Mouse (Mus musculus): ENCODE measurements around the gene Sema7a.
A peak's percentile ranks its signal among the peaks of the same experiment; 100 is the strongest.

Sema7a gene

DNA sequence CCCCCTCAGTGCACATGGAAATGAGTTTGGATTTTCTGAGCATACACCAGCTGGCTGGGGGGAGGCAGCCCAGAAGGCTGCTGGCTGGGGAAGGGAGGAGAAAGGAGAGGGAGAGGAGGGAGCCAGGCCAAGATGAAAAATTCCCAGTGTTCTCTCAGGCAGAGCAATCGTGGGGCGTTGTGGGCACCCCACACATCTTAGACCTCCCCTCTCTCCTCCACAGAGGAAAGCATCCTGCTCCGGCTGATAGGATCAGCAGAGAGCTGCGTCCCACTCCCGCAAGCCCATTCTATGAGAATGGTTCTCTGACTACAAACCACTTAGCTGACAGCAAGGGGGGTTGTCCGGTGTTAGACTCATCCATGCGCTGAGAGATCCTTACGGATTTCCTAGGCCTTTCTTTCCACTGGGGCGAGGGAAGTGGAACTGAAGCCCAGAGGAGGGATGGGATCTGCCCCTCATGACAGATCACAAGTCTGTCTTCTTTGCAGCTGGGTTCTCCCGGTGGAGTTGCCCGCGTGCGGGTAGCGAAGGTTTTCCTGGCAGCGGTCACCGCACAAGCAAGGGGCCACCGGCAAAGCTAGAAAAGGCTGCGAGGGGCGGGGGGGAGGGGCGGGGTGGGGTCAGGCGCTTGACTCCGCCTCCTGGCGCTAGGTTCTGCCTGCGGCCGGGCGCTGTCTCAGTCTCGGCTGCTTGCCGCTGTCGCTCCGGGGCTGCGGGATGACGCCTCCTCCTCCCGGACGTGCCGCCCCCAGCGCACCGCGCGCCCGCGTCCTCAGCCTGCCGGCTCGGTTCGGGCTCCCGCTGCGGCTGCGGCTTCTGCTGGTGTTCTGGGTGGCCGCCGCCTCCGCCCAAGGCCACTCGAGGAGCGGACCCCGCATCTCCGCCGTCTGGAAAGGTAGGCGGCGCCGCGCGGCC lies at the start of gene Sema7a:
Sema7a (plus strand) TSS at position 682 of the 918 bp plus-strand sequence.
- peak; percentile 81 for DNase-seq

DNA sequence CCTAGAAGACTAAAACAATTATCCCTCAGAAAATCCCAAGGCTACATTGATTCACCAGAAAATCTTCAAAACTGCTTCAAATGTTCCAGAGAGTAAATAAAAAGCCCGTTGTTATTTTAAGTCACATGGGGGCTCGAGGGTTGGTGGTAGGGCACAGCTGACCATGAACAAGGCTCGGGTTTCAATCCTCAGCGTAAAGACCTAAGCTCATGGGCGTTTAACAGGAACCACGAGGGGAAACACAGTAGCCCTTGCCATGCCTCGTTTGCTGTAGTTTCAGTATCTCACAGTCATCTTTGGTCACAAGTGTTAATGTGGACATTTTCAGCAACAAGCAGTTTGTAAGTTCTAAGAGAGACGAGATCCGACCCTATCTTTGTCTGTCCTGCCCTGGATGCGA lies 39.4 kb upstream of the Sema7a start:
- no peak for DNase-seq

DNA sequence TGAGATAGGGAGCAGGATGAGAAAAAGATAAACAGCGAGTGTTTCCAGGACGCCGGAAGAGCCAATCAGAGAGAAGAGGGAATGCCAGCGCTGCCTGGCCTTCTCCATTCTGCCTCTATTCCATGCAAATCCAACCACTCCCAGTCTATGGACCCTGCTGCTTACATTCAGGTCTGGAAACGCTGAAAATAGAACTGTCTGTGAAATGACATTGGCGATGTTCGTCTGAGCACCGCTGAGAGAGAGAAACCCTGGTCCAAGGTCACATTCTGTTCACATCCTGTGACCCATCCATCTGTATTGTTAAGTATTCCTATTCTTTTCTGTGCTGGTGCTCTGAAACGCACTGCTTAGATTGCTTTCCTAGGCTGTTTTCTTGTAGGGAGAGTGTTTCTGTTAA lies 38.7 kb upstream of the Sema7a start:
- no peak for DNase-seq

GRCm38 (mm10) chr9:57901601-57902000 lies 38.3 kb upstream of the Sema7a start:
- DNase-seq, result no peak

DNA sequence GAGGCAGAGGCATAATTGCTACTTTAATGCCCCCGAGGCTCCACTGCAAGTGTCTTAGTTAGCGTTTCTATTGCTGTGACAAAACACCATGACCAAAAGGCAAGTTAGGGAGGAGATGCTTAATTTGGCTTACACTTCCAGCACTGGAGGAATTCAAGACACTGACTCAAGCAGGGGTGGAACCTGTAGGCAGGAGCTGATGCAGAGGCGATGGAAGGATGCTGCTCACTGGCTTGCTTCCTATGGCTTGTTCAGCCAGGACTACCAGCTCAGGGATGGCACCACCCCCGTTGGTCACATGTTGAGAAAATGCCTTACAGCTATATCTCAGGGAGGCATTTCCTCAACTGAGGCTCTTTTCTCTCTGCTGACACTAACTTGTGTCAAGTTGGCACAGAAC lies 37.8 kb upstream of the Sema7a start:
- DNase-seq, result peak; percentile 21

DNA sequence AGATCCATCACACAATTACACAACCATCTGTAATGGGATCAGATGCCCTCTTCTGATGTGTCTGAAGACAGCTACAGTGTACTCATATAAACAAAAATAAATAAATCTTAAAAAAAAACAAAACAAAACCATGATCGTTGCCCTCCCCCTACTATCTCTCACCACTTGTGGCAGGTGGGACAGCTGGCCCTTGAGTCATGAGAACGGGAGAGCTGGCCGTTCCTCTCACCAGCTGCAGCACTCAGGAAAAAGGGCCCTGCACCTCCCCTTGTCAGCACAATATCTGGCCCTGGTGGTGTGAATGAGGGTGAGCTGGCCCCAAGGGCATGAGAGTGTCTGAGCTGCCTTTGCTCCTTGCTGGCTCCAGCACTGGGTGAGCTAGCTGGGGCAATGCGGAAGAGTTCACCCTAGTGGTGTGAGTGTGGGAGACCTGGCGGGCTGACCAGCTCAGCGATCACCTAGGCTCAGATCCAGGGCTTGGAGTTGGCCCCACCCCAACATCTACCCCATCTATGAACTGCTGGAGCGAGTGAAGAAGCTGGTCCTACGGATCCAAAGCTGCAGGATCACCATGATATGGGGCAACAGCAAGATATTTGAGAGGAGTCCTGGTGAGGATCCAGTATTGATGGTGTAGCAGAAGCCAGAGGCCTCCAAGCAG lies 36.2 kb upstream of the Sema7a start:
- no peak for DNase-seq

DNA sequence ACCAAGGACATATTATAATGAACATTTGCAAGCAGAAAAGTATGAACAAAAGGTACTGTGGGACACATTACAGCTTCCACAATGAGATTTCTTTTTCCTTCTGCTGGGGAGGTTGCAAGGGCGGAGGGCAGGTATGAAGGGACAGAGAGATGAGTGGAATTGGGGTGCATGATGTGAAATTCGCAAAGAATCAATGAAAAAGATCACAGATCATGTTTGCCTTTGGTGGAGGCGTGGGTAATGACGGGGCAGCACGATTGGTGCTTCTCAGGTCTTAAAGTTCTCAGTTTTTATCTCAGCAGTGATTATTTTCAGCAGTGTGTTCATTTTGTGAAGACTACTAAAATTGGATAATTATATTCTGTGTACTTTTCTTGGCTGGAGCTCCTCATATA lies 35.7 kb upstream of the Sema7a start:
- DNase-seq, result no peak

- DNase-seq, result no peak
These were observed 32.7 kb upstream of the Sema7a start for GRCm38 (mm10) chr9:57907206-57907605.

GRCm38 (mm10) chr9:57910254-57911160 lies 29.4 kb upstream of the Sema7a start, which contains the start of gene Ubl7:
Gene Ubl7 (plus strand): TSS chr9:57910979.
- peak; percentile 85 for DNase-seq

- no peak for DNase-seq
These were observed 27.3 kb upstream of the Sema7a start for GRCm38 (mm10) chr9:57912571-57912970.

DNA sequence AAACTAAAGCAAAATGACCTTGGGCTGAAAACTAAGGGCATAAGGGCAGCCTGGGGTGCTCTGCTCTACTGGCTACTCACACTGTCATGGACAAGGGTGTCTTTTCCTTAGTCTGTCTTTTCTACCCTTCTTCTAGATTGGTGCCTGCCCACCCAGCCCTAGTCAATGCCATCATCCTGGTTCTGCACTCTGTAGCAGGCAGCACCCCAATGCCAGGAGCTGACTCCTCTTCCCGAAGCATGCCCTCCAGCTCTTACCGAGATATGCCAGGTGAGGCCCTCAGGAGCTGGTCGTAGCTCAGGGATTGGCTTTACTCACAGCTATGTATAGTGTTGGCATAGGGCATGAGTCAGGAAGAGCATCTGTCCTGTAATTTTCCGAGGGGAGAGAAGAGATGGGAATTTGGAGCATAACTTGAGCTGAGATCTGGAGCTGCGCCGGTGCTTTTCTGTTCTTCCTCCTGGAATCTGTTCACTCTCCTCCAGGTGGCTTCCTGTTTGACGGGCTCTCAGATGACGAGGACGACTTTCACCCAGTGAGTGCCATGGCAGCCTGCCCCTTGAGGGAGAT lies 18.3 kb upstream of the Sema7a start:
- DNase-seq, result no peak

- no peak for DNase-seq
These were observed 17.5 kb upstream of the Sema7a start for GRCm38 (mm10) chr9:57922381-57922780.

DNA sequence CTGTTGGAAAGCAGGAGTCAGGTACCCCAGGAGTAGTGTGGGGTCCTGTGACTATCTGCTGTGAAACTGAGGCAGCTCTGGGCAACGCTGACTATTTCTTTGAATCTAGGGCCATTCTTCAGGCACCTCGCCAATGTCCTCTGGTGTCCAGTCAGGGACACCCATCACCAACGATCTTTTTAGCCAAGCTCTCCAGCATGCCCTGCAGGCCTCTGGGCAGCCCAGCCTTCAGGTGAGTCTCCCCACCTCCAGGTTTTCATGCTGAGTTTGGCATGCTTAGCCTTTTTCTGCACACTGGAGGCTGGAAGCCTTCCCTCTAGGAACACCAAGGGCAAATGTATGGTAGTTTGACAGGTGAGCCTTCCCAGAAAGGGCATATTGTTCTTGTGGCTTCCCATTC lies 16.9 kb upstream of the Sema7a start:
- no peak for DNase-seq

- DNase-seq, result no peak
These were observed 8.6 kb upstream of the Sema7a start for GRCm38 (mm10) chr9:57931166-57931767.

DNA sequence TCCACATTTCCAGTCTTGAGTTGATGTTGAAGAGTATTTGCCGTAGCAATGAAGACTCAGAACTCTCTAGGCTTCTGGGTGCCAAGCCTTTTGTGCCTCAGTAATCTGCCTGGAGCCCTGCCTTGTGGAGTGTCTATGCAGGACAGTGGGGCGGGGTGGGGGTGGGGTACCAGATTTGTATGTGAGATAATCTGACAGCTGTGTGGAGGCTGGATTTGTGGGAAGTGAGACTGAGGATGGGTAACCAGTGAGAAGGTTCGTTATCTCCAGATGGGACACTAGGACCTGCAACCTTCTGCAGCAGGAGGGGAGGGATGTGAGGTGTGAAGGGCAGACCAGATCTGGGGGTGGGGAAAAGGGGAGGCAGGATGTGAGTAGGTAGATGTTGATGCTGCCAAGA lies 7.7 kb upstream of the Sema7a start:
- DNase-seq, result no peak

DNA sequence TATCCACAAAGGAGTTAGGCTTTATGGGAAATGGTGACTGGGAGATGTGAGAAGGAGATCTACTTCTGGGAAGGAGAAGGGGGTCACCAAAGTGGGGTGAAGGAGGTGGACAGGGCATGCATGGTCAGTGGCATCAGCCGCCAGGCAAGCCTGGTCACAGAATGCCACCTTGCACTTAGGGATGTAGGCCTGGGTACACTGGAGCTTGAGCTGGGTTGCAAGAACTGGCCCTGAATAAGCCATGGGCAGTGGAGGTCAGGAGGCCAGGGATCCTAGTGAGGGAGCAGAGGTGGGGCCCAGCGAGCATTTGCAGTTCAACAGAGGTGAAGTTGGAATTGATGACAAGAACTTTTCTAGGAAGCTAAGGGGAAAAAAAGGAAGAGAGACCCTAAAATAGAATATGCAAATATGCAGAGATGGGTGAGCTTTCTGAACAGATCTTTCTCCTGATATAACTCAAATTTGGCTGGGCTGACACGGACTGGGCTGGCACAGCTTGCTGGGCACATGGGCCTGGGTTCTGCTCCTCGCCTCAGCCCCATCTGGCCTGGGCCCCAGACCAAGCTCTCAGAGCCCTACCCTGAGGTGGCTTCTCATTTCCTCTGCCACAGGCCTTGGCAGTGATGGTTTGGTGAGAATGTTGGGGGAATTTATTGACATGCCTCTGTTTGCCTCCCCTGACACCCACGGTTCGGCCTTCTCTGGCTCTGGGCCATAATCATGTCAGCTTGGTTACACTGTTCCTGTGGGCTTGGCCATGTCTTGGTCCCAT lies 6.9 kb upstream of the Sema7a start:
- DNase-seq, result peak; percentile 52

DNA sequence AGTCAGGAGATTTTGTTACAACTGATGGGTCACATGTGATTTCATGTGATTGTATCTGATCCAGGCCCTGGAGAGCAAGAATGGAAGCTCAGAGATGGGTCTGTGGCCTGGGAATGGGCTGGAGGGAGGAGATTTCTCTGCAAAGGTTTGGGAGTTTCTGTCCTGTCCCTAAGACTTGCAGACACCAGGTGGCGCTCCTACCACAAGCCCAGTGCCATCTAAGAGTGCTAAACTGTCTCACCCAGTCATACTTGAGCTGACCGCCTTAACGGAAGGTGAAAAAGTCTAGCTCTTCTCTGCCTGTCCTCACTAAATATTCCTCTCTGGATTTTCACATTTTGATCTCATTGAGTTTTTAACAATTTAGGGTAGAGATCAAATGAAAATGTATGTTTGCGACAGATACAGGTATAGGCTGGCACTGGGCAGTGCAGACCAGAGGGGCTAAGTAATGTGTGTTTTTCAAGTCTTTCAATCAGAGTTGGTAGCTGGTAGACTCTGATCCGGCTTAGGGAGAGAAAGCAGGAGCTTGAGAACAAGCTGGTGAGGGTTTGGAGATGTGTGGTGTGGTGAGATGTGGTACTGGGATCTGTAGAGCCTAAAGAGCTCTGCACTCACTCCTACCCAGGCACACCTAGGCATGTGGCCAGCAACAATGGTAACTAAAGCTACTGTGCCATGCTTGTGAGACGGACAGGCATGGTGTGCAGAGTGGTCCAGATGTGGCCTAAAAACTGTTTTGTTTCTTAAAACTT lies 4.1 kb upstream of the Sema7a start:
- peak; percentile 95 for DNase-seq

- no peak for DNase-seq
These were observed 2.7 kb upstream of the Sema7a start for GRCm38 (mm10) chr9:57937171-57937570.

GRCm38 (mm10) chr9:57937651-57938050 lies 2.3 kb upstream of the Sema7a start:
- no peak for DNase-seq

- peak; percentile 13 for DNase-seq
These were observed 1.5 kb upstream of the Sema7a start for GRCm38 (mm10) chr9:57938225-57939055.
